Mouse (Mus musculus): ENCODE data around the gene Cmtm5.
"Not testable (repeated sequence)": the region's sequence is repeated elsewhere in the genome, so short reads cannot be mapped to it uniquely, and the experiment has no call there.

Gene Cmtm5

GRCm38 (mm10) chr14:54932645-54933150, 3.4 kb upstream of the Cmtm5 start, which contains the start of gene Il25:
Gene Il25 (plus strand): TSS chr14:54932695.
- no peak for DNase-seq (ENCODE audit: extremely low read depth, low read depth, low spot score)

- DNase-seq (ENCODE audit: extremely low read depth, low read depth, low spot score): no peak
These were observed 735 bp downstream of the Cmtm5 start for GRCm38 (mm10) chr14:54936831-54937160.

GRCm38 (mm10) chr14:54937361-54938182, 1.5 kb downstream of the Cmtm5 start:
- DNase-seq (ENCODE audit: extremely low read depth, low read depth, low spot score): no peak

DNA sequence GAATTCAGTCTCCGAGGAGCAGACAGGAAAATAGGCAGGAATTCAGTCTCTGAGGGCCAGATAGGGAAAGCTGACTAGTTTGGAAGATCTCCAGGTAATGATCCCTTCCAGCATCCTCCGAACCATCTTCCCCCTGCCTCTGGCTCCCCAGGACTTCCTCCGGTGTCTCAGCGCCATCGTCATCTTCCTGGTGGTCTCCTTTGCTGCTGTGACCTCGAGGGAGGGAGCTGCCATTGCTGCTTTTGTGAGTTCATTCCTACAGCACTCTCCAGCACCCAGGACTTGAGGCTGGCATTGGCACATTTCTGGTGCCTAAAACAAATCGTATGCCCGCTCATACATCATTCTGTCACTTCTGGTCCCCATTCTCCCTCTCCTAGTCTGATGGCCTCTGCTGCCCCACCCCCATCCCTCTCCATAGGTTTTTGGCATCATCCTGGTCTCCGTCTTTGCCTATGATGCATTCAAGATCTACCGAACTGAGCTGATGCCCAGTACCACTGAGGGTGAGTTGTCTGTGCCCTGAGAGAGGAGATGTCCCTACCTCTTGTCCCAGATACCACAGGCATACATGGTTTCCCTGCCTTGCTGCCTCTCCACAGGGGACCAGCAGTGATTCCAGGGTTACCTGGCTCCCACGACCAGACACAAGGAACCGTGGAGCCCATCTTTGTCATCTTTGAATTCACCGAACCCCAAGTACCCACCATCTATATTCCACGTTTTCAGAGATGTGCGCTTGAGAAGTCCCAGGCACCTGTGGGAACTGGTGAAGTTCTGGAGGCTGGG, 2.6 kb downstream of the Cmtm5 start:
- DNase-seq (ENCODE audit: extremely low read depth, low read depth, low spot score): no peak

- DNase-seq (ENCODE audit: extremely low read depth, low read depth, low spot score): no peak
These were observed 3.5 kb downstream of the Cmtm5 start for GRCm38 (mm10) chr14:54939434-54940175.

DNA sequence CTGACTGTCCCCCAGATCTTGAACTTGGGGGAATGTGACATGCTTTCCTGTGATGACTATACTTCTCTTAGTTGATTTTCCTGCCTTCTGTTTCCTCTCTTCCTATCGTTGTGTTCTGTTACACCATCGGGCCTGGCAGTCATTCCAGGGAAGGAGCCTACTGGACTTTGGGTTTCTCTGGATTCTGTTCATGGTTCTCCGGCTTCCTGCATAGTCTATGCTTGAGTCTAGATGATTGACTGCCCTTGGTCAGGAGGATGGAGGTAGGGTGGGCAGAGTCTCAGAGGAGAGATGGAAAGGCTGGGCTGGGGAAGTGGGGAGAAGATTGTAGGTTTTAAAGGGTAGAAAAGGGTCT, 4.1 kb downstream of the Cmtm5 start:
- no peak for DNase-seq (ENCODE audit: extremely low read depth, low read depth, low spot score)

- DNase-seq (ENCODE audit: extremely low read depth, low read depth, low spot score): no peak
These were observed 5.2 kb downstream of the Cmtm5 start for GRCm38 (mm10) chr14:54941024-54941978.

- DNase-seq (ENCODE audit: extremely low read depth, low read depth, low spot score): no peak
These were observed 6.4 kb downstream of the Cmtm5 start for GRCm38 (mm10) chr14:54942479-54942878.

GRCm38 (mm10) chr14:54943971-54944370, 7.9 kb downstream of the Cmtm5 start:
- no peak for DNase-seq (ENCODE audit: extremely low read depth, low read depth, low spot score)

GRCm38 (mm10) chr14:54944939-54945338, 8.9 kb downstream of the Cmtm5 start:
- no peak for DNase-seq (ENCODE audit: extremely low read depth, low read depth, low spot score)

DNA sequence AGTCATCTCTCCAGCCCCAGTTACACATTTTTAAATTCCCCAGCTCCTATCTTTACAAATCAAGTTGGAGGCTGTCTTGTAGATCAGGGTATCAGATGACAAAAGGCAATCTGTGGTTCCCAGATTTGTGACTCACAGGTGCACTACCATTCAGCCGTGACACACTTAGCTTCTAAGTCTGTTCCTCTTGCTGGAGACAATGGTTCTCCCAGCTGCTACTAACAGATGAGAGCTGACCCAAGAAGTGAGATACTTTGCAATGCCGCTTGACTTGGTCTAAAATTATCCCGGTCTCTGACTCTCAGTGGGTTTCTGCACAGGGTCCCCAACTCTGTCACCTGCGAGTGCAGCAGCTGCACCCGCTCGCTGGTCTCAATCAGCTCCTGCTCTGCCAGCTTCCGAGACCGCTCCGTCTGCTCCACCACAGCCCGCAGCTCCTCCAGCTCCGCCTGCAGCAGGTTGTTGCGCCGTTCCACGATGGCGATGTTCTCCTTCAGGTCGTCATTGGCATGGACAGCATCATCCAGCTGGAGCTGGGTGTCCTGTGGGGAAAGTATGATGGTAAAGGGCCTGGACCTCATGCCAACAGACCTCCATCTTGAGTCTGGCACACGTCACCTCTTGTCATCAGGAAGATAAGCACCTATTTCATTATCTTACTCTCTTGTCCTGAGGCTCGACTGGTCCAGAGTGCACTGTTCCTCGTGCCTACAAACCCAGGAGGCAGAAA, 10.1 kb downstream of the Cmtm5 start:
- no peak for DNase-seq (ENCODE audit: extremely low read depth, low read depth, low spot score)

DNA sequence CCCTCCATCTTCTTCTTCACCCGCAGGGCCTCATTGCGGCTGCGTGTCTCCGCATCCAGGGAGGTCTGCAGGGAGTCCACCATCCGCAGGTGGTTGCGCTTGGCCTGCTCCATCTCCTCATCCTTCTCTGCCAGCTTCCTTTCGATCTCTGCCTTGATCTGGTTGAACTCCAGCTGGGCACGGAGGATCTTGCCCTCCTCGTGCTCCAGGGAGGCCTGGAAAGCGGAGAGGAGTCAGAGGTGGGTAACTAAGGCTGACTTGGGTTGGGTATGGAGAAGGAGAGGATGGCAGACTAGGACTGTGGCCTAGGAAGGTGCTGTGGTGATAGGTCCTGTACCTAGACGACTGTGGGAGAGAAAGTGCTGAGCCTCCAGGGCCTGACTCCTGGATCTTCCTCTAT, 10.9 kb downstream of the Cmtm5 start:
- DNase-seq (ENCODE audit: extremely low read depth, low read depth, low spot score): not testable (repeated sequence)

GRCm38 (mm10) chr14:54948781-54949180, 12.7 kb downstream of the Cmtm5 start:
- DNase-seq (ENCODE audit: extremely low read depth, low read depth, low spot score): no peak

DNA sequence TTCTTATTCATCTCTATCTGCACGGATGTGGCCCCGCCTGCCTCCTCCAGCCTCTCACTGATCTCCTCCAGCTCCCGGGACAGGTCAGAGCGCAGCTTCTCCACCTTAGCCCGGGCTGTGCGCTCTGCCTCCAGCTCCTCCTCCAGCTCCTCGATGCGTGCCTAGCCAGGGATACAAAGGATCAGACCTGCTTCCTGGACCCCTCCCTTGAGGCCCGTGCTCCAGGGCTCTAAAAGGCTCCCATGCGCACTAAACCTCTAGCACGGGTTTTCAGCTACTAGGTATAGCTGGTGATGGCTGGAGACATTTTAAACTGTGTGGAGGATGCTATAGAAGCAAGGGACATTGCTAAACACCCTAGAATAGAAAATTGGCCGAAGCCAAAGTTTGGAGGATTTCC, 14.4 kb downstream of the Cmtm5 start:
- no peak for DNase-seq (ENCODE audit: extremely low read depth, low read depth, low spot score)

GRCm38 (mm10) chr14:54951587-54951986, 15.5 kb downstream of the Cmtm5 start:
- DNase-seq (ENCODE audit: extremely low read depth, low read depth, low spot score): no peak

DNA sequence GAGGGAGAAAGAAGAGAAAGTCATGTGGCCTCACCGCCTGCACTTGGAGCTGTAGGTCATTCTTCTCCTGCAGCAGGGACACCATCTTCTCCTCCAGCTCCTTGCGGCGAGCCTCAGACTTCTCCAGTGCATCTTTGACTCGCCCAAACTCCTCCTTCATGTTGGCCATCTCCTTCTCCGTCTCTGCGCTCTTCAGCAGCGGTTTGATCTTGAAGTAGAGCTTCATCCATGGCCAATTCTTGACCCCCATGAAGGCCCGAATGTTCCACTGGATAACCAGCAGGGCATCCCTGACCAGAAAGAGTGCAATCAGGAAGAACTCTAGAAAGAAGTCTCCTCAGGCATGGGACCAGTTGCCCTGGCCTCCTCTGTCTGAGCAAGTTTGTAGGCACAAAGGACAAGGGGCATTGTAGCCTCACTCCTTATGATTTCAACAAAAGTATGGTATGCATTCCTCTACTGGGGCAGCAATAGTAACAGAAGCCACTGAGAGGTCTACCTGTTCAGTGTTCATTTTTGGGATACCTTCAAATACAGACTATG, 17.7 kb downstream of the Cmtm5 start:
- DNase-seq (ENCODE audit: extremely low read depth, low read depth, low spot score): no peak

DNA sequence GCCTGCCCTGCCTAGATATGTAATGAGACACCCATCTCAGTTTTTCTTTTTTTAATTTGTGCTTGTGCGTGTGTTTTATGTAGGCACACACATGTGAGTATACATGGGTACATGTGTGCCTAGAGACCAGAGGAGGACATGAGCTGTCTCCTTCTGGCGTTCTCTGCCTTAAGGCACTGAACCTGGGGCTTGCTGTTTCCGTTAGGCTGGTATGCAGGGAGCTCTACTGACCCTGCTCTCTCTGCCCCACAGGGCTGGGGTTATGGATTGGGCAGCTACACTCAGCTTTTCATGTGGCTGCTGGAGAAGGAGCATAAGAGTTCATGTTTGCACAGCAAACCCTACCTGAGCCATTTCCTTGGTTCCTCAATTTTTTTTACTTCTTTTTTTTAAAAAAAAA, 18.4 kb downstream of the Cmtm5 start:
- DNase-seq (ENCODE audit: extremely low read depth, low read depth, low spot score): no peak

DNA sequence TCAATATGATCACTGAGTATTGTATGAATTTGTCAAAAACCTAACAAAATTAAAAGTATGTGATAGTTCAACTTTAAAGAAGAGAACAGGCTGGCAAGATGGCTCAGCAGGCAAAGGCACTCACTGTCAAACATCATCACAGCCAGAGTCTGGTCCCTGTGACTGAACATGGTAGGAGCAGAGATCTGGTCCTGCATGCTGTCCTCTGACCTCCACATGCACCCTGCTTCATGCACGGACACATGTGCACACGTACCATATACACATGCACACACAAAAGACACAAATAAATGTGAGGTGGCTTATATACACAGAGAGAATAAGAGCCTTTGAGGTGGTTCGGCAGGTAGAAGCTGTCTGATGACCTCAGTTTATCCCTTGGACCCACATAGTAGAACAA, 19.4 kb downstream of the Cmtm5 start:
- DNase-seq (ENCODE audit: extremely low read depth, low read depth, low spot score): no peak

DNA sequence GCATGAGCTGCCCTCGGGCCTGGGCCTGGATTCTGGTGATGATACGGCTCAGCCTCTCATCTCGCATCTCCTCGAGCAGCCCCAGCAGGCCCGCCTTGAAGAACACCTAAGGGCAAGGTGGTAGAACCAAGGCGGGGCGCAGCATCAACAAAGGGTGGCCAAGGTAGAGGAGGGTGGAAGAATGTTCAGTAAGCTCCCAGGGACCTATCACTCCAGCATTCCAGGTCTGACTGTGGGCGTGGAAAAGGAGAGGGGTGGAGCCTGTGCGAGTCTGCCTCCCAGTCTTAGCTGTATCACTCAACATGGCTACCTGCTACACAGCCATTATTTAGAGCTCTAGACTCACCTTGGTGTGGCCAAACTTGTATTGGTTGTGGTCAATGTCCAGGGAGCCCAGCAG, 20.5 kb downstream of the Cmtm5 start:
- DNase-seq (ENCODE audit: extremely low read depth, low read depth, low spot score): no peak

Data from fat pad, adult 2 months (tissue).